Mouse (Mus musculus) hindbrain, embryonic 12.5 days (tissue): Measurements from ENCODE around the gene Pcsk6. TPM values are rescaled to one million over a fixed set of nuclear protein-coding genes. Genes with fewer than 3 reads are reported as not detected.

ENCODE experiments used
- ATAC-seq: fragments of 200-750 bp; cut with Nextera tagmentation; 2 replicates; pipeline ENCODE4 v1.8.0; 2017; ENCODE audit warnings: moderate TSS enrichment; ENCODE audit not compliant: low FRiP score
- H3K27ac ChIP-seq: fragments of 300-500 bp; sonication (generic); 2 replicates; pipeline ENCODE4 v1.5.1; 2016; ENCODE audit warnings: mild to moderate bottlenecking
- H3K27me3 ChIP-seq: fragments of 300-500 bp; sonication (generic); 2 replicates; pipeline ENCODE4 v1.6.1; 2016; ENCODE audit warnings: mild to moderate bottlenecking
- H3K36me3 ChIP-seq: fragments of 300-500 bp; sonication (generic); 2 replicates; pipeline ENCODE4 v1.6.1; 2016; ENCODE audit warnings: mild to moderate bottlenecking
- H3K4me1 ChIP-seq: fragments of 300-500 bp; sonication (generic); 2 replicates; pipeline ENCODE4 v1.6.1; 2016
- H3K4me2 ChIP-seq: fragments of 300-500 bp; sonication (generic); replicated peaks from 2 replicates; pipeline ENCODE4 v1.6.1; 2016; ENCODE audit warnings: mild to moderate bottlenecking
- H3K4me3 ChIP-seq: fragments of 300-500 bp; sonication (generic); 2 replicates; pipeline ENCODE4 v1.5.1; 2016; ENCODE audit warnings: mild to moderate bottlenecking
- H3K9ac ChIP-seq: fragments of 300-500 bp; sonication (generic); 2 replicates; pipeline ENCODE4 v1.6.1; 2016; ENCODE audit warnings: mild to moderate bottlenecking, moderate library complexity
- H3K9me3 ChIP-seq: fragments of 300-500 bp; sonication (generic); replicated peaks from 2 replicates; pipeline ENCODE4 v1.6.1; 2016; ENCODE audit warnings: mild to moderate bottlenecking
- WGBS: fragments of 180-500 bp; shearing (Covaris S2); methylation state at CpG from one replicate; pipeline ENCODE4 v1.1.7; 2016; 5-methylcytosine and 5-hydroxymethylcytosine counted together
- polyA plus RNA-seq: library from polyadenylated mRNA; unstranded; fragments of >200 nt; fragmentation: Nextera tagmentation; extraction: Ambion mirVana; gene quantifications from 2 replicates; pipeline ENCODE4 v1.2.1, GENCODE M21; 2016

The Pcsk6 gene
- polyA plus RNA-seq, 1 experiment from 2014 or later, result 1.4 TPM

GRCm38 (mm10) chr7:65957245-65957644, 95.7 kb downstream of the Pcsk6 start:
- H3K4me1 ChIP-seq, result peaks cover 14% of the 10 kb centered on the region
- 96% methylated on average over 1 of the region's 1 CpGs for WGBS
- H3K27me3 ChIP-seq, result 0 out of 2 replicates have a peak, but pooled peaks cover 5% of the 10 kb centered on the region
- no peaks in the 10 kb centered on the region for H3K36me3 ChIP-seq
- H3K27ac ChIP-seq, result no peak overlapping the region
- H3K4me3 ChIP-seq, result no peak overlapping the region
- no peak overlapping the region for H3K9ac ChIP-seq
- no peak overlapping the region for H3K4me2 ChIP-seq
- no peaks in the 10 kb centered on the region for H3K9me3 ChIP-seq
- no peak for ATAC-seq

- no peak for ATAC-seq
- WGBS, result 85% methylated on average over 5 of the region's 5 CpGs
These were observed 96.6 kb downstream of the Pcsk6 start for GRCm38 (mm10) chr7:65958105-65958504.

GRCm38 (mm10) chr7:65959221-65959924, 97.8 kb downstream of the Pcsk6 start:
- H3K4me2 ChIP-seq, result no peak overlapping the region
- no peaks in the 10 kb centered on the region for H3K27me3 ChIP-seq
- H3K36me3 ChIP-seq, result no peaks in the 10 kb centered on the region
- no peaks in the 10 kb centered on the region for H3K9me3 ChIP-seq
- H3K4me1 ChIP-seq, result peaks cover 14% of the 10 kb centered on the region
- 96% methylated on average over 9 of the region's 9 CpGs for WGBS
- no peak overlapping the region for H3K4me3 ChIP-seq
- no peak overlapping the region for H3K27ac ChIP-seq
- no peak overlapping the region for H3K9ac ChIP-seq
- no peak for ATAC-seq

More at GRCm38 (mm10) chr7:65958105-65958504, 96.6 kb downstream of the Pcsk6 start:
- no peaks in the 10 kb centered on the region for H3K9me3 ChIP-seq
- peaks cover 14% of the 10 kb centered on the region for H3K4me1 ChIP-seq
- H3K36me3 ChIP-seq, result no peaks in the 10 kb centered on the region
- no peak overlapping the region for H3K27ac ChIP-seq
- H3K9ac ChIP-seq, result no peak overlapping the region
- H3K4me2 ChIP-seq, result no peak overlapping the region
- no peak overlapping the region for H3K4me3 ChIP-seq
- H3K27me3 ChIP-seq, result 0 out of 2 replicates have a peak, but pooled peaks cover 5% of the 10 kb centered on the region

GRCm38 (mm10) chr7:65962611-65963010, 101.1 kb downstream of the Pcsk6 start:
- ATAC-seq, result no peak
- Histone ChIP-seq H3K9me3 (no peaks in the 10 kb centered on the region), H3K4me1 (no peaks in the 10 kb centered on the region), H3K9ac (no peak overlapping the region), H3K27ac (no peak overlapping the region), H3K36me3 (no peaks in the 10 kb centered on the region), H3K4me3 (no peak overlapping the region), H3K4me2 (no peak overlapping the region), H3K27me3 (no peaks in the 10 kb centered on the region)
- 85% methylated on average over 7 of the region's 7 CpGs for WGBS

GRCm38 (mm10) chr7:65964398-65964797, 102.9 kb downstream of the Pcsk6 start:
- Histone ChIP-seq H3K27me3 (no peaks in the 10 kb centered on the region), H3K36me3 (no peaks in the 10 kb centered on the region), H3K4me1 (no peaks in the 10 kb centered on the region), H3K9ac (no peak overlapping the region), H3K4me2 (no peak overlapping the region), H3K4me3 (no peak overlapping the region), H3K27ac (no peak overlapping the region), H3K9me3 (no peaks in the 10 kb centered on the region)
- ATAC-seq, result no peak

GRCm38 (mm10) chr7:65971301-65971700, 109.8 kb downstream of the Pcsk6 start:
- H3K36me3 ChIP-seq, result no peaks in the 10 kb centered on the region
- H3K4me2 ChIP-seq, result no peak overlapping the region
- no peak overlapping the region for H3K4me3 ChIP-seq
- no peaks in the 10 kb centered on the region for H3K9me3 ChIP-seq
- H3K9ac ChIP-seq, result no peak overlapping the region
- H3K4me1 ChIP-seq, result 0 out of 2 replicates have a peak, but pooled peaks cover 3% of the 10 kb centered on the region
- H3K27ac ChIP-seq, result no peak overlapping the region
- 87% methylated on average over 10 of the region's 10 CpGs for WGBS
- ATAC-seq, result no peak
- H3K27me3 ChIP-seq, result no peaks in the 10 kb centered on the region

GRCm38 (mm10) chr7:65977286-65977685, 115.8 kb downstream of the Pcsk6 start:
- H3K4me2 ChIP-seq, result no peak overlapping the region
- no peaks in the 10 kb centered on the region for H3K27me3 ChIP-seq
- no peaks in the 10 kb centered on the region for H3K36me3 ChIP-seq
- H3K9me3 ChIP-seq, result no peaks in the 10 kb centered on the region
- H3K4me1 ChIP-seq, result 0 out of 2 replicates have a peak, but pooled peaks cover 4% of the 10 kb centered on the region
- ATAC-seq, result no peak
- 80% methylated on average over 5 of the region's 5 CpGs for WGBS
- H3K9ac ChIP-seq, result no peak overlapping the region
- H3K4me3 ChIP-seq, result no peak overlapping the region
- H3K27ac ChIP-seq, result no peak overlapping the region

GRCm38 (mm10) chr7:65977977-65978376, 116.4 kb downstream of the Pcsk6 start:
- 81% methylated on average over 11 of the region's 11 CpGs for WGBS
- no peak for ATAC-seq
- Histone ChIP-seq H3K36me3 (no peaks in the 10 kb centered on the region), H3K9ac (no peak overlapping the region), H3K27ac (no peak overlapping the region), H3K4me1 (0 out of 2 replicates have a peak, but pooled peaks cover 4% of the 10 kb centered on the region), H3K27me3 (no peaks in the 10 kb centered on the region), H3K9me3 (no peaks in the 10 kb centered on the region), H3K4me2 (no peak overlapping the region), H3K4me3 (no peak overlapping the region)

GRCm38 (mm10) chr7:65978996-65979823, 117.7 kb downstream of the Pcsk6 start:
- Histone ChIP-seq H3K27me3 (no peaks in the 10 kb centered on the region), H3K4me1 (0 out of 2 replicates have a peak, but pooled peaks cover 4% of the 10 kb centered on the region), H3K9me3 (no peaks in the 10 kb centered on the region), H3K4me2 (no peak overlapping the region), H3K36me3 (no peaks in the 10 kb centered on the region), H3K4me3 (no peak overlapping the region), H3K9ac (no peak overlapping the region), H3K27ac (no peak overlapping the region)
- WGBS, result 77% methylated on average over 11 of the region's 11 CpGs
- ATAC-seq, result no peak

GRCm38 (mm10) chr7:65980000-65980399, 118.5 kb downstream of the Pcsk6 start:
- ATAC-seq, result no peak
- WGBS, result 96% methylated on average over 9 of the region's 9 CpGs

GRCm38 (mm10) chr7:65982057-65982456, 120.5 kb downstream of the Pcsk6 start:
- H3K9me3 ChIP-seq, result no peaks in the 10 kb centered on the region
- WGBS, result 58% methylated on average over 3 of the region's 3 CpGs
- H3K4me3 ChIP-seq, result no peak overlapping the region
- 0 out of 2 replicates have a peak, but pooled peaks cover 4% of the 10 kb centered on the region for H3K4me1 ChIP-seq
- H3K9ac ChIP-seq, result no peak overlapping the region
- H3K27ac ChIP-seq, result no peak overlapping the region
- no peak overlapping the region for H3K4me2 ChIP-seq
- no peaks in the 10 kb centered on the region for H3K36me3 ChIP-seq
- no peak for ATAC-seq
- H3K27me3 ChIP-seq, result no peaks in the 10 kb centered on the region

More at GRCm38 (mm10) chr7:65980000-65980399, 118.5 kb downstream of the Pcsk6 start:
- no peak overlapping the region for H3K27ac ChIP-seq
- no peak overlapping the region for H3K4me3 ChIP-seq
- H3K4me1 ChIP-seq, result 0 out of 2 replicates have a peak, but pooled peaks cover 4% of the 10 kb centered on the region
- no peak overlapping the region for H3K9ac ChIP-seq
- H3K4me2 ChIP-seq, result no peak overlapping the region
- no peaks in the 10 kb centered on the region for H3K27me3 ChIP-seq
- no peaks in the 10 kb centered on the region for H3K36me3 ChIP-seq
- no peaks in the 10 kb centered on the region for H3K9me3 ChIP-seq

- WGBS, result 89% methylated on average over 4 of the region's 4 CpGs
- Histone ChIP-seq H3K4me1 (no peaks in the 10 kb centered on the region), H3K27ac (no peak overlapping the region), H3K27me3 (no peaks in the 10 kb centered on the region), H3K4me3 (no peak overlapping the region), H3K36me3 (no peaks in the 10 kb centered on the region), H3K9me3 (no peaks in the 10 kb centered on the region), H3K9ac (no peak overlapping the region), H3K4me2 (no peak overlapping the region)
- no peak for ATAC-seq
These were observed 126.7 kb downstream of the Pcsk6 start for GRCm38 (mm10) chr7:65988249-65988648.
